Mouse (Mus musculus) neutrophil, adult 5-6 weeks (primary cell): ENCODE measurements around the gene Atp6v1c2. TPM values are rescaled to one million over a fixed set of nuclear protein-coding genes. Genes with fewer than 3 reads are reported as not detected.

ENCODE experiments used
- ATAC-seq: fragments of 151-379, 151-347 bp; 2 replicates; pipeline ENCODE4 v1.8.0; 2017; ENCODE audit warnings: mild to moderate bottlenecking, moderate TSS enrichment; ENCODE audit not compliant: insufficient number of reproducible peaks, poor library complexity, low FRiP score, severe bottlenecking; ENCODE audit errors: extremely low read depth
- total RNA-seq: library from RNA; stranded (forward); fragments of 200-1000 nt; gene quantifications from 2 replicates; pipeline ENCODE4 v1.2.3, GENCODE M21; 2017

Gene Atp6v1c2
- total RNA-seq, 1 experiment from 2014 or later, result not detected

DNA sequence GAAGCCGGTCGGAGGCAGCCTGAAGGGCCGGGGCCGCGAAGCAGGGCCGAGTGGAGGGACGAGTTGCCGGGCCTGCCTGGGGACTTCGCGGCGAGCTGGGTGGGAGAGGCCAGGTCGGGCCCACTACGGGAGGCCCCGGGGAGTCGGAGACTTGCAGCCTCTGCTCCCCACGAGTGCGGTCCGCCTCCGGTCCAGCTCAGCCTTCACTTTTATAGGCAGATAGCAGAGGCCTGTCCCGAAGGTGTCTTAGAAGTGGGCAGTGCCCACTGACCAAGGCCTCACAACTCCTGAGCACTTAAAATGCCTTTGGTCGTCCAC is 62.5 kb downstream of the Atp6v1c2 start:
- ATAC-seq, result no peak

DNA sequence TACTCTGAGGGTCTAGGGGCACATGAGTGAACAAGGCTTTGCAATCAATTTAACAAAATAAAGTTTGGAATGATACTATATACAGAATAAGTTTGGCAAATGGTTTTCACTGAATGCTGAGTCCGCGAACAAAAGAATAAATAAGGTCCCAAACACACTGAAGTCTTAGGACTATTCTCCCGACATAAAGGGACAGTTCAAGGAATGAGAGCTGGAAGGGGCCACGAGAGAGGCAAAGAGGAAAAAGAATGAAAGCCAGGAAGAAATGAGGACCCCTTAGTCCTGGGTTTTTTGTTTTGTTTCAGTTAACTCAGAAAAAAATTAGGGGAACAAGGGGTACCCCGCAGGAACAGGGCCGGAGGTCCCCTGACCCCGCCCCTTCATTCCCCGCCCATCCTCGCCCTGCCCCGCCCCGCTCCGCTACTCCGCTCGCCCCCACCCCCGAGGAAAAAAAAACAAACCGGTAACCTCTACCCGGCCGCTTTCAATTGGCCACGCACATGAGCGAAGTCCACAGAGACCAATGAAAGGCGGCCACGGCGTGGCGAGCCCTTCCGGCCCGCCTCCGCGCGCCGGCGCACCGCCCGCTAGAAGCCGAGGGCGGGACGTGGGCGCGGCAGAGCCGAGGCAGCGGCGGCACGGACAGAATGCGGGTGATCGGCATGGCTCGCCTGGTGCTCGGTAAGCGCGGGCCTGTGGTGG is 63.0 kb downstream of the Atp6v1c2 start, which contains the start of gene Pdia6:
Gene Pdia6 (plus strand): TSS at position 575 of the 702 bp plus-strand sequence.
- peak; percentile 95 for ATAC-seq

- no peak for ATAC-seq
Observed at GRCm38 (mm10) chr12:17264826-17265225, 64.3 kb downstream of the Atp6v1c2 start.

GRCm38 (mm10) chr12:17263881-17264280 is 65.3 kb downstream of the Atp6v1c2 start:
- no peak for ATAC-seq

DNA sequence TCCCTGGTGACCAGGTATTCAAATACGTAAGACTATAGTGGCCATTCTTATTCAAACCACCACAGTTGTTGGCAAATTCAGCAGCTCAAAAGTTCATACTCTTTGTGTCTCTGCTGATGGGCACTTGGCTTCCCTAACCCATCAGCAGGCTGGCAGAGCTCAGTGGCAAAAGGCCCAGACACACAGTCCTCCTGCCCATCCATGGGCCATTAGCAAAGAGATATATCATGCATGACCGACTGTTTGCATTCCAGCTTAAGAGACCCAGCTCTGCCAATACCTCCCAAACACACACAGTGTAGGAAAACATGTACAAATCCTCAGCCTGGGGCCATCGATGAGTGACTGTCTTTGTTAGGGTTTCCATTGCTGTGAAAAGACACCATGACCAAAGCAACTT is 68.2 kb downstream of the Atp6v1c2 start:
- no peak for ATAC-seq

- no peak for ATAC-seq
Observed at GRCm38 (mm10) chr12:17258431-17258830, 70.7 kb downstream of the Atp6v1c2 start.

DNA sequence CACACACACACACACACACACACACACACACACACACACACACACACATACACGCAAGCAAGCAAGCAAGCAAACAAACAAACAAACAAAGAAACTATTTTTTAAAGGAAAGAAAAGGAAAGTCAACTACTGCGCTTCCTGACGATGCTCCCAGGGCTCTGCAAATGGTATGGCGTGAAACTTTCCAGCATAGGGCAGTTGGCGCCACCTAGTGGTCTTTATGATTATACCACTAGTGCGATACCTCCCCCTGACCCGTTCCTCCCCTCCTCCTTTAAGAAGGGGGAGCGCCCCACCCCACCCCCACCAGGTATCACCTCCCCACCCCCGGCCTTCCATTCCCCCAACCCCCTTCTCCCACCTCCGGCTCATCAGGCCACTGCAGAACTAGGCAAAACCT is 72.3 kb downstream of the Atp6v1c2 start:
- ATAC-seq, result peak; percentile 55; the same call in 1 of the 2 replicates

DNA sequence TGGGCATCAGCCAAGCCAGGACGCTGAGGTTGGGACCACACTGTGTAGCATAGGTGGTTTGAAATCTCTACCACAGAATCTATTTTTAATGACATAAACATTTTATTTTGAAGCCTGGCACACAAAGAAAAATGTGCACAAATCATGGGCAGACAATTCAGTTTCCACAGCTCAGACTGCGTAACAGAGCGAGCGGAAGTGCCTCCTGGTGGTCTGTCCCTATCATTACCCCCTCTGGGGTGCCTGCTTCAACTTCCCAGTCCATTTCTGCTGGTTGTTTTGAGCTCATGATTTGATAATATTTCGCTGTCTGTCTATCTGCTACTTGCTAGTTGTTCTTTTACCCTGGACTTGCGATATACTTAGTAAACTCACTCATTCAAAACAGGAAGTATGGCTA is 73.6 kb downstream of the Atp6v1c2 start:
- no peak for ATAC-seq

DNA sequence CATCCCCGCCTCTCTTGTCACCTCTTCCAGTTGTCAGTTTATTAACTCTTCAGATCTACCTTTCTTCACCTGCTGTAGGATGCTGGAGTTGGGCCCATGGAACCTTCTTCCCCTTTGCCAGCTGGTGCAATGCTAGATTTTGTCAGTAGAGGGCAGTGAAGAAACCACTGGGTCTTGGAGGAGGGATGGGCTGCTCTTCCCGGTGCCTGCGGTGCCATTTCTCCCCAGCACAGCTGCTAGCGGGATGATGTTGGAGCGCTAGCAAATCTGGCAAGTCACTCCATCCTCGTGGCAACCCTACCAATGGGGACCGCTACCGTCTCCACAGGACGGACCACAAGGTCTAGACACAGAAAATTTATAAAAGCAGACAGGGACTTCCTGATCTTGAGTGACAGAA is 76.1 kb downstream of the Atp6v1c2 start:
- ATAC-seq, result peak; percentile 66

- ATAC-seq, result no peak
Observed at GRCm38 (mm10) chr12:17250962-17251361, 78.2 kb downstream of the Atp6v1c2 start.

DNA sequence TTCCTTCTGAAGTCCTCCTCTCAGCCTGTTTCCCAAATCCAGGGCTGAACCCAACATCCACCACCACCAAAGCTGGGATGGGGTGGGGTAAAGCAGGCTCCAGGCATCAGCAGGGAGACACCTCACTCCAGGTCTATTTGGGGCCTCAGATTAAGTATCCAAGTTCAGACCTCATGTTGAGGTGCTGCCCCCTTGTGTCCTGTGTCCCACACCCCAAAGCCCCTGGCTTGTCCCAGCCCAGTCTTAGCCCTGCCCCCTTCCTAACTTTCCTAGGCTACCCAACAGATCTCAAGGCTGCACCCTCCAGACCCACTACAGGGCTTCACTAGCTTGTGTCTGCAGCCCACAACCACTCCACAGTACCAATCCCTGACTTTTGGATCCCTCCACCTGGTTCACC is 87.1 kb downstream of the Atp6v1c2 start:
- ATAC-seq, result no peak

- ATAC-seq, result no peak
Observed at GRCm38 (mm10) chr12:17241614-17242013, 87.5 kb downstream of the Atp6v1c2 start.

DNA sequence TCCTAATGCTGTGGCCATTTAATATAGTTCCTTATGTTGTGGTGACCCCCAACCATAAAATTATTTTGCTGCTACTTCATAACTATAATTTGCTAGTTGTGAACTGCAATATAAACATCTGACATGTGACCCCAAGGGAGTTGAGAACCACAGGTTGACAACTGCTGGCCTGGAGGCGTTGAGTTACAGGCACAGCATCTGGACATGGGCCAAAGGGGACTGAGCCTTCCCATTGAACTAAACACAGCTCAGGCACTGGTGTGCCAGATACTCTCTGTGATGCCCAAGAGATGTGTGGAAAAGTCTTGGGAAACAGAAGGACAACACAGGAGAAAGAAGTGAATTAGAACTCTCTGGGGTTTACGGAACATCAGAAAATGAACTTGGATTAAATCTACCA is 88.1 kb downstream of the Atp6v1c2 start:
- ATAC-seq, result no peak

DNA sequence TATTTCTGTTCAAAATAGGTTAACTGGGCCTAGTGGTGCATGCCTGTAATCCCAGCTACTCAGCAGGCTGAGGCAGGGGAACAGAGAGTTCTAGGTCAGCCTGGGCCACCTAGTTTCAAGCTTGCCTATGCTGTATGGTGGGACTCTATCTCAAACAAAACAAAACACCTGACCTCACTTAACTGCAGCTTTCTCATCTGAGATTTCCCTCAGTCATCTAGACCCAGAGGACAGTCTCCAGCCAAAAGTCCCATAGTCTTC is 89.8 kb downstream of the Atp6v1c2 start:
- ATAC-seq, result no peak

GRCm38 (mm10) chr12:17238588-17239427 is 90.4 kb downstream of the Atp6v1c2 start:
- ATAC-seq, result no peak

- ATAC-seq, result no peak
Observed at GRCm38 (mm10) chr12:17235535-17236313, 93.4 kb downstream of the Atp6v1c2 start.
